ENCODE assay signal across 9 mouse cellular contexts in the genomic region with DNA sequence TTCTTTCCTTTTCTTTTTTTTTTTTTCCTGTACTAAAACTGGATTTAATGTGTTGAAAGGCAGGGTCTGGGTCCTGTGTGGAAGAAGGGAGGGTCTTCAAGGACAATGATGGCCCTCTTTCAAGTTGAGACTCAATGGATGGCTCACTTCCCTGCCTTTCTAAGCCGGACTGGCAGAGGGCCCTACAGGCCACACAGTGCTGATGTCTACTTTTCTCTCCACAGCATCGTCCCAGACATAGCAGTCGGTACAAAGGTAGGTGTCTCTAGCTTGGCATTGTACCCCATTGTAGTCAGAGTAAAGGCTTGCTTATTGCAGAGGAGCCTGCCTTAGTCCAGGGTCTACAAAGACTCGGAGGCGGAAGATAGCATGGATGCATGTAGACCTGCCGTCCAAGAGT. TPM values are rescaled to one million over a fixed set of nuclear protein-coding genes. Genes with fewer than 3 reads are reported as not detected.
A peak's percentile ranks its signal among the peaks of the same experiment; 100 is the strongest.
DNase-seq lines count a peak whose midpoint lies in the region; ATAC-seq and TF ChIP-seq lines count a peak whose summit lies in the region.
"Had no signal": no experiment of that assay in that cellular context is flagged by ENCODE, and none has a peak within 500 bp of the region (broad histone marks: within the 10 kb centered on the region; RNA-seq: fewer than 3 reads in every experiment).

No protein-coding gene starts in this region.

- peaks cover 56% of the 10 kb centered on the region for H3K36me3 ChIP-seq in erythroblast, embryonic 14.5 days (ENCODE audit: control insufficient read depth)
- peaks cover 5% of the 10 kb centered on the region for H3K36me3 ChIP-seq in testis, adult 2 months (ENCODE audit: control insufficient read depth, insufficient read depth, low read length)
- H3K36me3 ChIP-seq in limb, embryonic 15.5 days = peaks cover 46% of the 10 kb centered on the region
- peaks cover 20% of the 10 kb centered on the region for H3K36me3 ChIP-seq in stomach, embryonic 16.5 days (ENCODE audit: control insufficient read depth, insufficient read depth, low read length)

- H3K4me1 ChIP-seq in erythroblast, embryonic 14.5 days (ENCODE audit: control insufficient read depth) = peaks cover 76% of the 10 kb centered on the region
- peaks cover 29% of the 10 kb centered on the region for H3K4me1 ChIP-seq in testis, adult 2 months (ENCODE audit: control insufficient read depth, insufficient read depth, low read length)
- H3K4me1 ChIP-seq in limb, embryonic 15.5 days = peaks cover 70% of the 10 kb centered on the region
- peaks cover 53% of the 10 kb centered on the region for H3K4me1 ChIP-seq in stomach, embryonic 16.5 days (ENCODE audit: control insufficient read depth, insufficient read depth, low read length)

- 31% methylated on average over 6 of the region's 6 CpGs for WGBS in limb, embryonic 15.5 days
- WGBS in stomach, embryonic 16.5 days = 19% methylated on average over 6 of the region's 6 CpGs

- no peaks in the 10 kb centered on the region; the same call in 1 of the 2 replicates for H3K27me3 ChIP-seq in erythroblast, embryonic 14.5 days (ENCODE audit: control insufficient read depth)
- H3K27me3 ChIP-seq in testis, adult 2 months (ENCODE audit: control insufficient read depth, insufficient read depth, low read length) = no peaks in the 10 kb centered on the region
- no peaks in the 10 kb centered on the region for H3K27me3 ChIP-seq in limb, embryonic 15.5 days
- H3K27me3 ChIP-seq in stomach, embryonic 16.5 days (ENCODE audit: control insufficient read depth, insufficient read depth, low read length) = no peaks in the 10 kb centered on the region

- TF ChIP-seq CTCF in testis, adult 2 months (IDR thresholded peaks at IDR 0.05; ENCODE audit: control insufficient read depth, insufficient read depth, insufficient replicate concordance, low read depth, low read length) = no peak

- H3K9me3 ChIP-seq in erythroblast, embryonic 14.5 days (ENCODE audit: control insufficient read depth, low read length) = no peaks in the 10 kb centered on the region
- no peaks in the 10 kb centered on the region for H3K9me3 ChIP-seq in limb, embryonic 15.5 days
- H3K9me3 ChIP-seq in stomach, embryonic 16.5 days (replicated peaks; ENCODE audit: control insufficient read depth, low read length) = no peaks in the 10 kb centered on the region

- no peak for TF ChIP-seq POLR2A in testis, adult 2 months (IDR thresholded peaks at IDR 0.05; ENCODE audit: control insufficient read depth, low read depth, low read length)

- no peak overlapping the region for H3K27ac ChIP-seq in testis, adult 2 months (ENCODE audit: control insufficient read depth, insufficient read depth, low read depth, low read length)
- peak overlapping the region; percentile 67 for H3K27ac ChIP-seq in limb, embryonic 15.5 days
- peak overlapping the region; percentile 100 for H3K27ac ChIP-seq in stomach, embryonic 16.5 days (ENCODE audit: low read length)

- peak overlapping the region; percentile 82 for H3K4me2 ChIP-seq in limb, embryonic 15.5 days
- H3K4me2 ChIP-seq in stomach, embryonic 16.5 days (ENCODE audit: low read depth, low read length) = peak overlapping the region; percentile 89

- ATAC-seq in erythroblast, adult 5-6 weeks (replicated peaks; ENCODE audit: low FRiP score, poor library complexity, severe bottlenecking) = no peak
- no peak for ATAC-seq in limb, embryonic 15.5 days (ENCODE audit: insufficient number of reproducible peaks, low FRiP score, low TSS enrichment, low read depth)
- ATAC-seq in stomach, embryonic 16.5 days (ENCODE audit: insufficient read depth, low FRiP score) = no peak
- no peak for ATAC-seq in inflammation-experienced regulatory T-cells, adult 6 months

- no peak for DNase-seq in testis, postnatal 10 days (ENCODE audit: low spot score)
- DNase-seq in frontal cortex, postnatal 10 days (ENCODE audit: low spot score in 2 of 2) = no peak
- DNase-seq: retina, postnatal 1 day had no signal

- peak overlapping the region; percentile 95 for H3K9ac ChIP-seq in limb, embryonic 15.5 days
- peak overlapping the region; percentile 99 for H3K9ac ChIP-seq in stomach, embryonic 16.5 days (ENCODE audit: low read length)

- H3K4me3 ChIP-seq in erythroblast, embryonic 14.5 days (replicated peaks) = peak overlapping the region; percentile 82
- H3K4me3 ChIP-seq in testis, adult 2 months (ENCODE audit: control insufficient read depth, low read depth, low read length) = peak overlapping the region; percentile 39
- H3K4me3 ChIP-seq in limb, embryonic 15.5 days = peak overlapping the region; percentile 96
- H3K4me3 ChIP-seq in stomach, embryonic 16.5 days (replicated peaks; ENCODE audit: low read length) = peak overlapping the region; percentile 97

RNA-seq across cellular contexts. Expression of a gene that starts 2.1 kb away (rescaled TPM):
- polyA plus RNA-seq in erythroblast, embryonic 14.5 days (2012) = 46.1 and 67.9 TPM in 2 replicates
- total RNA-seq in erythroblast, adult 5-6 weeks (2015; ENCODE audit: low replicate concordance) = 45.2 and 66.7 TPM in 2 replicates
- total RNA-seq in erythroblast, adult 5-6 weeks (2017; ENCODE audit: low replicate concordance) = 38.2 and 53.2 TPM in 2 replicates
- polyA plus RNA-seq in testis, adult 2 months (2012; rRNA removed) = 125 and 126 TPM in 2 replicates
- polyA plus RNA-seq in limb, embryonic 15.5 days (2015; fragmentation: Nextera tagmentation; extraction: Ambion mirVana) = 301 and 303 TPM in 2 replicates
- polyA plus RNA-seq in stomach, embryonic 16.5 days (2015; fragmentation: Nextera tagmentation; extraction: Ambion mirVana) = 268 and 308 TPM in 2 replicates
- 100 to 1,000 TPM in 2 of 3 experiments, 10 to 100 TPM in 1; 97.4 to 169 (median 149) TPM for polyA plus RNA-seq in inflammation-experienced regulatory T-cells, adult 6 months (2017; shearing (Covaris generic))

RNA-seq across cellular contexts. Expression of a gene that starts 18.0 kb away (rescaled TPM):
- 3.5 TPM in 2 replicates for polyA plus RNA-seq in erythroblast, embryonic 14.5 days (2012)
- total RNA-seq in erythroblast, adult 5-6 weeks (2015; ENCODE audit: low replicate concordance) = 420 and 449 TPM in 2 replicates
- 114 and 118 TPM in 2 replicates for total RNA-seq in erythroblast, adult 5-6 weeks (2017; ENCODE audit: low replicate concordance)
- 0.72 and 0.90 TPM in 2 replicates for polyA plus RNA-seq in testis, adult 2 months (2012; rRNA removed)
- polyA plus RNA-seq in limb, embryonic 15.5 days (2015; fragmentation: Nextera tagmentation; extraction: Ambion mirVana) = 3.7 and 5.1 TPM in 2 replicates
- 4.1 and 7.2 TPM in 2 replicates for polyA plus RNA-seq in stomach, embryonic 16.5 days (2015; fragmentation: Nextera tagmentation; extraction: Ambion mirVana)
- polyA plus RNA-seq in inflammation-experienced regulatory T-cells, adult 6 months (2017; shearing (Covaris generic)) = not detected

RNA-seq across cellular contexts. Expression of a gene that starts 18.2 kb away (rescaled TPM):
- 0.06 and 0.11 TPM in 2 replicates for polyA plus RNA-seq in erythroblast, embryonic 14.5 days (2012)
- 2.1 and 3.1 TPM in 2 replicates for total RNA-seq in erythroblast, adult 5-6 weeks (2015; ENCODE audit: low replicate concordance)
- total RNA-seq in erythroblast, adult 5-6 weeks (2017; ENCODE audit: low replicate concordance) = 4.9 and 6.8 TPM in 2 replicates
- polyA plus RNA-seq in testis, adult 2 months (2012; rRNA removed) = 1.6 and 2.7 TPM in 2 replicates
- polyA plus RNA-seq in limb, embryonic 15.5 days (2015; fragmentation: Nextera tagmentation; extraction: Ambion mirVana) = 53.0 and 60.1 TPM in 2 replicates
- polyA plus RNA-seq in stomach, embryonic 16.5 days (2015; fragmentation: Nextera tagmentation; extraction: Ambion mirVana) = 28.7 and 29.1 TPM in 2 replicates
- polyA plus RNA-seq in inflammation-experienced regulatory T-cells, adult 6 months (2017; shearing (Covaris generic)) = 1 to 10 TPM; 1.6 to 3.3 (median 2.2) TPM

RNA-seq across cellular contexts. Expression of a gene that starts 29.8 kb away (rescaled TPM):
- polyA plus RNA-seq in erythroblast, embryonic 14.5 days (2012) = 1.5 and 1.8 TPM in 2 replicates
- 996 and 1,031 TPM in 2 replicates for total RNA-seq in erythroblast, adult 5-6 weeks (2015; ENCODE audit: low replicate concordance)
- total RNA-seq in erythroblast, adult 5-6 weeks (2017; ENCODE audit: low replicate concordance) = 253 and 405 TPM in 2 replicates
- polyA plus RNA-seq in testis, adult 2 months (2012; rRNA removed) = 0.11 and 0.22 TPM in 2 replicates
- polyA plus RNA-seq in limb, embryonic 15.5 days (2015; fragmentation: Nextera tagmentation; extraction: Ambion mirVana) = 0.36 and 0.40 TPM in 2 replicates
- polyA plus RNA-seq in stomach, embryonic 16.5 days (2015; fragmentation: Nextera tagmentation; extraction: Ambion mirVana) = 6.3 and 9.8 TPM in 2 replicates
- not detected for polyA plus RNA-seq in inflammation-experienced regulatory T-cells, adult 6 months (2017; shearing (Covaris generic))

RNA-seq across cellular contexts. Expression of a gene that starts 34.4 kb away (rescaled TPM):
- polyA plus RNA-seq in erythroblast, embryonic 14.5 days (2012) = not detected in 2 replicates
- total RNA-seq in erythroblast, adult 5-6 weeks (2015; ENCODE audit: low replicate concordance) = not detected in 2 replicates
- total RNA-seq in erythroblast, adult 5-6 weeks (2017; ENCODE audit: low replicate concordance) = not detected in 2 replicates
- polyA plus RNA-seq in testis, adult 2 months (2012; rRNA removed) = 18.0 and 33.8 TPM in 2 replicates
- polyA plus RNA-seq in limb, embryonic 15.5 days (2015; fragmentation: Nextera tagmentation; extraction: Ambion mirVana) = 0.27 TPM in 1 of 2 replicates, not detected in the other
- polyA plus RNA-seq in stomach, embryonic 16.5 days (2015; fragmentation: Nextera tagmentation; extraction: Ambion mirVana) = not detected in 2 replicates
- not detected for polyA plus RNA-seq in inflammation-experienced regulatory T-cells, adult 6 months (2017; shearing (Covaris generic))

Comparison
In these comparisons a context has a peak if more than half of its experiments do, and no peak if none do; other contexts are left out.
1. H3K4me3 ChIP-seq: peak in every context shown above with its lines; median percentile 97 in stomach, embryonic 16.5 days; 96 in limb, embryonic 15.5 days; 82 in erythroblast, embryonic 14.5 days; 39 in testis, adult 2 months.